Mouse (Mus musculus): ENCODE results near the gene Ptpn3.

Ptpn3 gene

DNA sequence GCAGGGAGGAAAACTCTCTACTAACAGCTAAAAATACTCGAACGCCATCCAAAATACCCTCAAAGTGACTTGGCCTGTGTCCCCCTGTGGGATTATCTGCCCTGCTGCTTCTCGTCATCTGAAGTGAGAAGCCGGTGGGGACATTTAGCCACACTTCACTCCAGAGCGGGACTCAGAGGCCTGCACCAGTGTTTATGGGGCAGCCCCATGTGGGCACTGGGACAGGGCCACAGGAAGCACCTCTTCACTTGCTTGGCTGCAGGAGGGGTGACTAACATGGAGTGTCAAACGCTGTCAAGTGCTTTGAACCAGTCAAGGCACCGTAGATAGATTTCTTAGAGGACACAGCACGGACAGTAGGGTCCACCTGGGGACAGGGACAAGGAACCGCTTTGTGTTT, 35.2 kb downstream of the Ptpn3 start:
- DNase-seq (ENCODE audit: low spot score in 2 of 2): no peak

DNA sequence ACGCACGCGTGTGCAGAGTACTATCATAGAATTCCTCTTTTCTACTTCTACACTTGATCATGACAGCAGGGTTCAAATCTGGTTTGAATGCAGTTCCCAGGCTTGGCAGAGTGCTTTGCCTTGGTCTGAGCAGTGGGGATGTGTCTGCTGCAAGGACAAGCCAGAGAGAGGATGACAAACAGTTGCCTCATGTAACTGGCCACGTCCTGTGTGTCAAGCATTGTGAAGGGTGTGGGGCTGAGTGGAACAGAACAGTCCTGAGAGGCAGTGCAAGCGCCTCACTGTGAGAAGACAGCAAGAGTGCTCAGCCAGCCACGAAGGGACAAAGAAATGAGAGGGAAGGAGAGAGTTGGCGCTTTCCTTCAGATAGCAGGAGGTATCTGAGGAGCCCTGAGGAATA, 37.9 kb downstream of the Ptpn3 start:
- no peak for DNase-seq (ENCODE audit: low spot score in 2 of 2)

DNA sequence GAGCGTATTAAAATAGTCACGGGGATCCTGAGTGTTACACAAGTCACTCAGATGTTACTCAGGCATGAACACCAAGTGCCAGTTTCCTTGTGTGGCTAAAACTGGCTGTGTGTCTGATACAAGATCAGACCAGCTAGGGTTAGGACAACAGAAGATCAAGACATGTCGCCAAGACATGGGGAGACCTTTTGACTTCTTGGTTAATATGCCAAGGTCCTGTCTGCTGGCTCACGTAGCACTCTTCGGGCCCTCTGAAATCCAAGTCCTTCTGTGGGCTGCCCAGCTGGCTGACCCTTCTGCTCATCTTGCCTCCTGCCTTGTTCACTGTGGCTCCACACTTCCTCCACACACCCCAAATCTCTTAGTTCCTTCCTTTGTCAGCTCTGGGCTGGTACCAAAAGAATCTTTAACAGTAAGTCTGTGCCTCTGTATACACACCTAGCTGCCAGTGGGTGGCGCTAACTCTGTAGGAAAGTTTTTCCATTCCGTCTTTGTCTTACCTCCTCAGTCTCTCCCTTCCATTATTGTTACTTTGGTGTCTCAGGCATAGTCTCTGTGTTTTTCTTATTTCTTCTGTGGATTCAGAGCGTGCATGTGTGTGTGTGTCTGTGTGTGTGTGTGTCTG, 38.5 kb downstream of the Ptpn3 start:
- no peak for DNase-seq (ENCODE audit: low spot score in 2 of 2)

DNA sequence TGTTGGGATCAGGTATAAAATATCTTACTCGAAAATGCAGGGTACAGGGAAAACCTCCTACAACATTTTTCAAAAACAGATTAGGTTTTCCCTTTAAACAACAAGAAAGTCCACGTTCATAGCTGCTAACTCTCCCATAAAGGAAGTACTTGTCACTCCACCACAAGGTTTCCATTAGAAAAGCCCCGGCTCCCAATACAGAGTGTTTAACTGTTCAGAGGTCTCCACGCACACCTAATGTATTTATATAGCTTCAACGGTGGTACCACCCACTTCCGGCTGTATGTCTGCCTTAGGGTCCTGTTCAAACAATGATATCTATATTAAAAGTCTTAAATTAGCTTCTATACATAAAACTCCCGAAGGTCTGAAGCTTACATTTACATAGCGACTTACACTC, 39.2 kb downstream of the Ptpn3 start:
- DNase-seq (ENCODE audit: low spot score in 2 of 2): no peak

DNA sequence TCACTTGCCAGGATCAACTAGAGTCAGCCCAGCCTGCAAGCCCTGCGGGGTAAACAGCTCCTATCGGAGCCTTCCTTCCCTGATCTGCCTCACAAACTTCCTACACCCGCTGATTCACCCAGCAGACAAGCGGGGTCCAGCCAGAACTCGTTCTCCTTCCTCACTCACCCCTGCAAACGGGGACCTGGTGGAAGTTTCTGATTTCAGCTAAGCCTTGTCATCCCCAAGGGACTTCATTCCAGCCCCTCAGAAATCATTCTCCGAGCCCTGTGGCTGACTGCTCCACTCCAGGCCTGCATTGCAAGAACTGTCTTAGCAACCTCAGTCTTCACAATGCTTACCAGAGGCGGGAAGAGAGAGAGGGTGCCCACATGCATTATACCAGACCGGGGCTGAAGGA, 39.8 kb downstream of the Ptpn3 start:
- no peak for DNase-seq (ENCODE audit: low spot score in 2 of 2)

DNA sequence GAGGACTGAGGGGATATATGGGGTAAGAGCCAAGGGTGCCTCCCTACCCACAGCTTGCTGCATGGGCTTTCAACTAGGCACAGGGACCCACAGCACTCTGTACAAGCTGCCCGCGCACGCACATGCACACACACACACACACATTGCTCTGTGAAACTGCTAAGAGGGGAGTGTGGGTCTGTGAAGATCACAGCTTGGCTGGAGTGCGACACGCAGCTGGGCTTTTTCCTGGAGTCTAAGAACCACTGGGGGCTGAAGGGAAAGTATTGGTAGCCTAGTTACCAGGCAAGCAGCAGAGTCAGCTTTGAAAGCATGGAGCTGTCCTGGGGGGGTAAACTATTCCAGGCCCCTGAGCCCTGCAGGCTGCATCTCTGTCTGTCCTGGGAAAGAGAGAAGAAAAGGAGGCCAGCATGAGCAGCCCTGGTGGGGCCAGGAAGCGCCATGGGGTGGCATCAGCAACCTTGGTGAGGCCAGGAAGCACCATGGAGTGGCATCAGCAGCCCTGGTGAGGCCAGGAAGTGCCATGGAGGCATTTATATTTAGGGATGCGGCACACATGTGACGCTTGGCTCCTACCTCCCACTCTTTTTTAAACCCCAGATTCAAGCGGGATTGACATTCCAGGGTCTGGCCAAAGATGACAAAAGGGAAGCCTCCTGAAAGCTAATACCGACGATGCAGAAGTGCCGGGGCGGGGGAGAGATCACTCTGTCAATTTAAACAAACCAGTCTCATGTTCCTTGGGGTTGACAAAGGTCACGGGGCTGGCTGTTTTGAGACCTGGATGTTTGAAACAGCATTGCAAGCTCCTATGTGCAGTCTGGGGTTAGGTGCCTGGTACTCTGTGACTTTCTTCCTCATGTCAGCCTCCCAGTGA, 43.2 kb downstream of the Ptpn3 start:
- DNase-seq (ENCODE audit: low spot score in 2 of 2): no peak

DNA sequence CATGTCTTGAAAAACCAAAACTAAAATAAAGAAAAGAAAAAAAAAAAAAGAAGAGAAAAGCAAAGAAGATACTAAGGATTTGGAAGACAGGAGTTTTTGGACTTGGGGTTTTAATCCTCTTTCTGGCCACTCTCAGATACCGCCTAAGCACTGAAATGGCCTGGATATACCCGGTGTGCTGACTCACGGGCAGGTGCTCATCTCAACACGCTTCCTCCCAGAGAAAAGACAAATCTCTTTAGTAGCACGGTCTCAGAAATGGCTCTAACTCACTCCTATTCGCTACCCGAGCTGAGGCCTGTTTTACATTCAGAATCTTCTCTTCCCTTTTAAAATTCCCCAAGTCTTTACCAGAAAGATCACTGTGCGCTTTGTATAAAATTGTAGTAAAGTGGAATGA, 44.2 kb downstream of the Ptpn3 start:
- no peak for DNase-seq (ENCODE audit: low spot score in 2 of 2)

DNA sequence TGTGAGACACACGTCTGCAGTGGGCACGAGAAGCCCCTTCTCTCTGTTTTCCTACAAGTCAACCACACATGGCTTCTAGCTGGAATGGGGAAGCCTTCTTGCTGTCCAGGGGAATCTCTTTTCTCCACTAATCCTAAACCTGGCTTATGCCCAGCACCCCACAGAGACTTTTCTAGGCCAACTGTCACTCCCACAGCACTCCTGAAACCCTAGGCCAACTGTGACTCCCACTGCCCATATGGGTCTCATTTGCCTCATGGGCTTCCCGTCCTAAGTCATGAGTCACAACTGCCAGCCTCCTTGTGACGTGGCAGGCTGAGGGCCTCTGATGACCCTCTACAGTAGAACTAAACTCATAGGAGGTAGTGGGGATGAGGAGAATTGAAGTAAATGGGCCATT, 44.9 kb downstream of the Ptpn3 start:
- no peak for DNase-seq (ENCODE audit: low spot score in 2 of 2)

DNA sequence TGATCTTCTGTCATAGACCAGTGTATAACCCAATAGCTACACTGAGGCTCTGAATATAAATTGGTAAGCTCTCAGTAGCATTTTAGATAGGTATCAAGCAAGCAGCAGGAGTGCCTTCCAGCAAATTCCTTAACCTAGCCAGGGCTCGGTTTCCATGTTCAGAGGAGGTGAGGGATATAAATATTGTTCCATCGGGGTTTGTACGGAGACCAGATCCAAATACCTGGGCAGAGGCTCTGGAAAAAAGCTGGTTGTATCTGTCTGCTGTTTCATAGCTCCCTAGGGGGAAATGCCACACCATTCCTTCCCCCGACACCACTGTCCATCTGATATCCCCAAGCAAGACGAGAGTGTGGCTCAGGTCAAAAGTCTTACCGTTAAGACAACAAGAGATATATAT, 47.2 kb downstream of the Ptpn3 start:
- DNase-seq (ENCODE audit: low spot score in 2 of 2): no peak

DNA sequence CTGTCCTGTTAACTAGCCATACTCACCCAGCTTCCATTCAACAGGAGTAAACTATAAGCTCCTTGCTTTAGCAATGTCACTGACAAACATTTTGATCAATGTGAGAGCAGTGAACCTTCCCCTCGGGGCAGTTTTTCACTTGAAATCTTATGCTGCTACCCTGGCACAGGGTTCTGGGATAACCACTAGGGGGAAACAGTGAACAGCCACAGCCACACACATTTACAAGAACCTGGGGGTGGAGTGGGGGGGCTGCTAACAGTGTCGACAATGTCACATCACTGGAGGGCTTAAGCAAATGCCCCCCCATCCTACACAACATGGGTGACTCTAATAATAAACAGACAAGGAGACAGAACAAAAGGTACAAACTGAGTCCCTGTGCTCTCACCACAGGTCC, 51.0 kb downstream of the Ptpn3 start:
- DNase-seq (ENCODE audit: low spot score in 2 of 2): no peak

DNA sequence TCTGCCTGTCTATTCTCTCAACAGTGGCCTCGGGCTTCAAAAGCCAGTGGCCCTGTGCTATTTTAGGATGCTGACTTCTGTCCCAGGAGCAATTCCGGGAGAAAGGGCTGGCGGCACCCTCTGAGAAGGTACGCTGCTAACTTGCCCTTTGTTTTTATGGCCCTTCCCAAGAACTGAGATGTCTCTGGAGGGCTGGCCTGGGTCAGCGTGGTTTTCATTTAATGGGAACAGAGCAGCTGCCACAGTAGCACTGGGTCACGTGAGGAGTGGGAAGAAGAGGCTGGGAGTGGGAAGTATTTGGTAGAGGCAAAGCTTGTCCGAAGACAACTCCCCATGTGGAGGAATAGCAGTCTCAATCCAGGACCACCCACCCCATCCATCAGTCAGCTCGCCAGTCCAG, 52.5 kb downstream of the Ptpn3 start:
- no peak for DNase-seq (ENCODE audit: low spot score in 2 of 2)

DNA sequence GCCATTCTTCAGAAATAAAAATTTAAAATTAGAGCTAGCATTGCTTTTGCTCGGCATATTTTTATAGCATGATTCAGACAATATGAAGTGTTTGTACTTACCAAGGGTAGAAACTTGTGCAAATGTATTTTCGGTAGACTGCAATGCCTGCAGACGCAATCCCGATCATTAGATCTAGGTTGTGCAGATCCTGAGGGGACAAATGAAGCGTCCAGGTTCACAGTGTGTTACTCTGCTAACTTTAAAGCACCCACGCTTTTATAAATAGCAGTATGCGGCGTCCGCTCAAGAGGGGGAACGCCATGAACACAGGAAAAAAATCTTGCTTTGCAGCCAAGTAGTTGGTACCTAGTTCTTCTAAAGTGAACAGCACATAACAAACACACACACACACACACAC, 56.8 kb downstream of the Ptpn3 start:
- DNase-seq (ENCODE audit: low spot score in 2 of 2): peak in 1 of 2 experiments; percentile 34

DNA sequence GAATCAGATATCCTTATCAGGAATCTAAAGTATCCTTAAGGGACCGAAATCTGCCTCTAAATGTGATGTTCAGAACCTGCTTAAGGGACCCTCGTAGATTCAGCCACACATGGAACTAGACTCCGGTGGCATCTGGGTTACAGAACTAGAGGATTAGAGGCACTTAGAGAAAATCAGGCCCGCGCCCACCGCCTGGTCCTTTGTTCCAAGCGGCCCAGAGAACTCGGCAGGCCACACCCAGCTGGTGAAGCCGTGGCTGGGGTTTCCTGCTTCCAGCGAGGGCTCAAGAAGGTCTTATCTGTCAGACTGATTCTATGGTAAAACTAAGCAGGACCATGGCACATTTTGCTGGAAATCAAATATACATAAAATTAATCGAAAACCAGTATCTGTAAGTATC, 58.3 kb downstream of the Ptpn3 start:
- DNase-seq (ENCODE audit: low spot score in 2 of 2): no peak

DNA sequence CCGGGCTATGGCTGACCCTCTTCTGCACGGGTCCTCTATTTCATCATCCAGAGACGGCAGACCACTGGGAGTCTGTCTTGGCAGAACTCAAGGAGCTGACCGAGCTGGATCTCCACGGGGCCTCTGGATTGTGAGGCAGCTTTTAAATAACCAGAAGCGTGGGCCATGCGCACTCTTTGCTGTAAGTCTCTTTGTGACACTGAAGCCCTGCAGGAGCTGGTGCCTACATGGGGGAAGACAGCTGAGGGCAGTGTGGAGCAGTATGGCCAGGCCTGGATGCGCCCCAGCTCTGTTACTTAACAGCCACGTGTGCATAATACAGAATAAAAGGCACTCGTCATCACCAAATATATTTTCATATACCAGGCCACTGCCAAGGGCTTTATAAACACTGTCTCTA, 60.7 kb downstream of the Ptpn3 start:
- DNase-seq (ENCODE audit: low spot score in 2 of 2): peak in 1 of 2 experiments; percentile 35

DNA sequence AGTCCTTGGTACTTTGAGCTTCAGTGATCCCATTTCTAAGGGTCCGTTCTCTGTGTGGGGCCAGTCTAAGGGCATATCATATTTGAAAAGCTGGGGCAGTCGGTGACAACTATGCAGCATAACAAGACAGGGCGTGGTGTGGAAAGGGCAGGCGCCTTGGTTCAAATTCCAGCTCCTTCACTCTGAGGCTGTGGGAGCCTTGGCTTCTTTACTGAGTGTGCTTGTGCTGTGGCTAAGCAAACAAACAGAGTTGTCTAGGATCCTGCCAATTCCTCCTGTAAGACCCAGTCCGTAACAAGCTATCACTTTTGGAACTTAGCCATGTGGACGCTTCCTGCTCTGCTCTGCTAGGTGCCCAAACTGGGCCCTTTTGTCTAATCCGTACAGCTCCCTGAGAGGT, 61.5 kb downstream of the Ptpn3 start:
- DNase-seq (ENCODE audit: low spot score in 2 of 2): no peak

DNA sequence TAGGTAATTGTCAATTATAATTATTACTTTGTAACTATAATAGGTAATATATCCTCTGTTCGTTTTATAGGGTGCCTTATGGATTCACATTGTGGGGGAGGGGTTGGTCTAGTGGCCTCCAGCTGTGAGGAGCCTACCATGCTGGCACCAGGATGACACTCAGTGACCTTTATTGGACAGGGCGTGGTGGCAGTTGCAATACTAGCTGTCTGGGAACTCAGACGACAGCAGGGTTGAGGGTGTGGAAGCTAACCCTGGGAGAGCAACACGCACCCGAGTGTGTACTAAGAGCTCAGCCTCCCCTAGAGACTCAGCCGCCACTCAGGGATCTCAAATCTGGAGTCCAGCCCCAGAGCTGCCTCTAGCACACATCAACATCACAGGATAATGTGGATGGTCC, 62.5 kb downstream of the Ptpn3 start:
- no peak for DNase-seq (ENCODE audit: low spot score in 2 of 2)

DNA sequence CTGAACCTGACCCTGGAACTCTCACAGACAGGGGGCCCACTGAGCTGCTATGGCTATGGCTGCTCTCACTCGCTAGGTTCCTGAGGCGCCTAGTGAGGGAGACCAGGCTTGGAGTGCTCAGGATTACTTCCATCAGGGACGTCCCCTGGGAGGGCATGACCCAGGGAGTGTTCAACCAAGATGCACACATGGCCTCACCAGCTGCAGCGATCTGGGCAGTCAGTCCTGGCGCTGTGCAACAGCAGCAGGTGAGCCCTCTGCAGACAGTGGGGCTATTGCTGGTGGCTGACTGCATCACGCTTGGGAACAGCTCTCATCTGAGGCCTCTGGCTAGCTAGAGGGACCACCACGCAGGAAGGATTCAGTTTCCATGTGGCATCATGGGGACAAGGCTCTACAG, 63.5 kb downstream of the Ptpn3 start:
- DNase-seq (ENCODE audit: low spot score in 2 of 2): no peak

DNA sequence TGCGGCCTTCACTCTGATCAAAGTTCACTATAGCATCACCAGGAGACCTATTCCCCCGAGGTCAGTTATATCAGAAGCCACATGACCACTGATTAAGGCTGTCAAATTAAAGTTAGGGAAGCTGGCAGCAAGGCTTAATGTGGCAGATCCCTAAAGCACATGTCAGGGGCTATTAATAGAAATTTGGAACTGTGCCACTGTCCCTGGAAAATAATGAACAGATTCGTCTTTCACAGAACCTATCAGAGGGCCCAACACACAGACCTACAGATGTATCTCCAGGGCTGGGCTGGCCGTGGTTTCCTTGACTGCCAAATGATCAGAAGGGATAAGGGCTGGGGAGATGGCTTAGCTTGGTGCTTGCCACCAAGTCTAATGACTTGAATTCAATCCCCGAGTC, 65.1 kb downstream of the Ptpn3 start:
- DNase-seq (ENCODE audit: low spot score in 2 of 2): no peak

DNA sequence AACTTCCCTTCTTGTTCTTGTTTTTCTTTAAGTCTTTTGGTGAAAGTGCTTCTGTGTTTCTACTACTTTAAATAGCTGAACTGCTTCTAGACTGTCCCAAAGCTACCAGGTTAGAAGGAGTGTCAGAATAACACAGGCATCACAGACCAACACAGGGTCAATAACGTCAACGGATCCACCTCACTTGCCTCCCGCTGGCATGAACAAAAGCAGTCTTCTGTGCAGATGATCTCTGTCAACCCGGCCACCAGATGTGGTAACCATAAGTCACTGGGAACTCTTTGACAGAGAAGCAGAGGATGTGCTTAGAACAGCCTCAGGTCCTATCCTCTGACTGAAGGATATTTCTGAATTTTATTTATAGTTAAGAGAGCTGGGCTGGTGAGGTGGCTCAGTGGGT, 65.9 kb downstream of the Ptpn3 start:
- no peak for DNase-seq (ENCODE audit: low spot score in 2 of 2)

DNA sequence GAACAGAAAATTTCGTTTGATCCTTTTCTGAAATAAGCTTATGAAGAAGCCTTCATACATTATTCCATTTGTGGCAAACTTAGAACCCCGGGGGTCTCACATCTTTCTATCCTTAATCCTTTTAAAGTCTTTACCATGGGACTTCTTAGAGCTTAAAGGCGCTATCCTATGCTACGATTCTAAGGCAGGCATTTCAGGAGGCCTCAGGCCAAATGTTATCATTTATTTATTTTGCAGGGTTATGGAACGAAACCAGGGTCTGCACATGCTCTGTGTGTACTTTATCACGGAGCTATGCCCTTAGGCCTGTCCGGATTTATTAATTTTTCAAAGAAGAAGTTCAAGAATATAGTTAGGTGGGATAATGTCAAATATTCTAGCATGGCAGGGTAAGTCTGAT, 67.3 kb downstream of the Ptpn3 start:
- DNase-seq (ENCODE audit: low spot score in 2 of 2): no peak

DNA sequence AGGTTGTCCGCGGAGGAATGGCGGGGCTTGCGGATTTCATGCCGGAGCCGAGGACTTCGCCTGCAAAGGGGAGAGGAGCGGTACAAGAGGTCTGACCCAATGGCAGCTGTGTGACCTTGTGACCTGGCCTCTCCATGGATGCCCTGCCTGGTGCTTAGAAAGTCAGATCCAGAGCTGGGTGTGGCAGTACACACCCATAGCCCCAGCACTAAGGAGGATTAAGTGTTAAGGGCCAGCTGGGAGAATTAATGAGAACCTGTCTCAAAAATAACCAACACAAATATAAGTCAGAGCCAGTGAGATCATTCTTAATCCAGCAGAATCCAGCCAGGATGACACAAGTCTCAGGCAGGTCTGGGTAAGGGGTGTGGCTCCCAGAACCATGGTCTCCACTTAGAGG, 69.2 kb downstream of the Ptpn3 start:
- no peak for DNase-seq (ENCODE audit: low spot score in 2 of 2)

DNA sequence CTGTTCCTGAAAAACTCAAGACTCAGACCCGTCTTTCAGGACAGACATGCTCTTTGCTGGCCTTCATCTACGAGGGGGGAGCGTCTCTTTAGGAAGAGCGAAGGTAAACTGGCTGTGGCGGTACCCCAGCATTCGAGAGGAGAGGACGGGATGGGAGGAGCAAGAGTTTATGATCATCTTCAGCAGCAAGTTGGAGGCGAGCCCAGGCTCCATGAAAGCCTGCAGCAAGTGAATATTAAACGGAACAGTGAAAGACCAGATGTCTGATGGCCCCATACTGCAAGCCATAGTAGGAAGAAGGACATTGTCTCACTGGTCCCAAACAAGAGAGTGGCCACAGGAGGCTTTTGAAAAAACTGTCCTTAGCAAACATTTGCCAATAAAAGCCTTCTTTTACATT, 70.3 kb downstream of the Ptpn3 start:
- peak in 1 of 2 experiments; percentile 31 for DNase-seq (ENCODE audit: low spot score in 2 of 2)

DNA sequence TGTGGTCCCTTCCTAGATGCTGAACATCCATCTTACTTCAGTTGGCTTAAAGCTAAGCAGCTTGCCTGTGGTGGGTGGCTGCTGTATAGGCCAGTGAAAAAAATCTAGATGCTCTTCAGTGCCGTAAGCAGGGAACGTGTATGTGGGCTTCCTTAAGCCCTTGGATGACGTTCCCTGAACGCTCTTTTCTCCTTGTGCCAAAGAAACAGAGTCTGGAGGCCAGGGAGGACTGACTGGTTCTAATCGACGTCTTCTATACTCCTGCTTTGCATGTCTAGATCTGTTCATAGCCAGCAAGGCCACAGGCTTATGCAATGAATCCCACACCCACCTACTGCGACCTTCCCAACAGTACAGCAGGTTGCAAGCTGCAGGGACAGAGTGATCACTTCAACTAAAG, 71.3 kb downstream of the Ptpn3 start:
- peak in 1 of 2 experiments; percentile 22 for DNase-seq (ENCODE audit: low spot score in 2 of 2)
